Mouse (Mus musculus) midbrain, embryonic 11.5 days (tissue): Measurements from ENCODE around the gene Ucp2. TPM values are rescaled to one million over a fixed set of nuclear protein-coding genes. Genes with fewer than 3 reads are reported as not detected.

ENCODE experiments used
- ATAC-seq: fragments of 200-750 bp; cut with Nextera tagmentation; 2 replicates; pipeline ENCODE4 v1.8.0; 2017; ENCODE audit warnings: moderate TSS enrichment, moderate library complexity; ENCODE audit not compliant: low FRiP score
- DNase-seq: peaks from one replicate; pipeline ENCODE4 v3.0.0; 2015; ENCODE audit warnings: low spot score; ENCODE audit errors: missing footprints
- H3K27ac ChIP-seq: fragments of 300-500 bp; sonication (generic); 2 replicates; pipeline ENCODE4 v1.5.1; 2014; ENCODE audit warnings: low read depth, low read length
- H3K27me3 ChIP-seq: fragments of 300-500 bp; sonication (generic); 2 replicates; pipeline ENCODE4 v1.6.1; 2014; ENCODE audit warnings: mild to moderate bottlenecking, low read length, moderate library complexity, mixed read lengths; ENCODE audit not compliant: control insufficient read depth, insufficient read depth
- H3K36me3 ChIP-seq: fragments of 300-500 bp; sonication (generic); 2 replicates; pipeline ENCODE4 v1.6.1; 2014; ENCODE audit warnings: mild to moderate bottlenecking, low read length, moderate library complexity, mixed read lengths; ENCODE audit not compliant: control insufficient read depth, insufficient read depth
- H3K4me1 ChIP-seq: fragments of 300-500 bp; sonication (generic); 2 replicates; pipeline ENCODE4 v1.6.1; 2014; ENCODE audit warnings: low read length; ENCODE audit not compliant: control insufficient read depth, insufficient read depth
- H3K4me2 ChIP-seq: fragments of 300-500 bp; sonication (generic); 2 replicates; pipeline ENCODE4 v1.6.1; 2014; ENCODE audit warnings: mild to moderate bottlenecking, moderate library complexity
- H3K4me3 ChIP-seq: fragments of 300-500 bp; sonication (generic); 2 replicates; pipeline ENCODE4 v1.5.1; 2014; ENCODE audit warnings: low read depth, low read length
- H3K9ac ChIP-seq: fragments of 300-500 bp; sonication (generic); 2 replicates; pipeline ENCODE4 v1.6.1; 2014; ENCODE audit warnings: low read length
- H3K9me3 ChIP-seq: fragments of 300-500 bp; sonication (generic); 2 replicates; pipeline ENCODE4 v1.6.1; 2016; ENCODE audit warnings: low read length; ENCODE audit not compliant: control insufficient read depth
- WGBS: fragments of 180-500 bp; shearing (Covaris S2); extraction: QIAGEN DNeasy Blood & Tissue Kit; methylation state at CpG from one replicate; pipeline ENCODE4 v1.1.7; 2014; 5-methylcytosine and 5-hydroxymethylcytosine counted together
- polyA plus RNA-seq: library from polyadenylated mRNA; unstranded; fragments of >200 nt; fragmentation: Nextera tagmentation; extraction: Ambion mirVana; gene quantifications from 2 replicates; pipeline ENCODE4 v1.2.1, GENCODE M21; 2014

The Ucp2 gene
- polyA plus RNA-seq, 1 experiment from 2014 or later = 80.4 TPM

- H3K9ac ChIP-seq = no peak overlapping the region
- 49% methylated on average over 10 of the region's 10 CpGs for WGBS
- no peak for ATAC-seq
Measured at GRCm38 (mm10) chr7:100488474-100489048, 4.6 kb upstream of the Ucp2 start.

GRCm38 (mm10) chr7:100492391-100493116 is 583 bp upstream of the Ucp2 start:
- ATAC-seq = peak; percentile 56

More at GRCm38 (mm10) chr7:100488474-100489048, 4.6 kb upstream of the Ucp2 start:
- H3K9me3 ChIP-seq = no peaks in the 10 kb centered on the region
- H3K27ac ChIP-seq = no peak overlapping the region
- no peak overlapping the region for H3K4me3 ChIP-seq
- H3K4me1 ChIP-seq = peaks cover 7% of the 10 kb centered on the region; the same call in 1 of the 2 replicates
- H3K36me3 ChIP-seq = no peaks in the 10 kb centered on the region
- no peaks in the 10 kb centered on the region for H3K27me3 ChIP-seq
- DNase-seq = no peak
- no peak overlapping the region for H3K4me2 ChIP-seq

GRCm38 (mm10) chr7:100493484-100494414 is 612 bp downstream of the Ucp2 start:
- Histone ChIP-seq H3K4me3 (peak overlapping the region; percentile 37), H3K36me3 (no peaks in the 10 kb centered on the region), H3K9me3 (no peaks in the 10 kb centered on the region), H3K4me1 (peaks cover 12% of the 10 kb centered on the region; the same call in 1 of the 2 replicates), H3K27ac (no peak overlapping the region; the same call in 1 of the 2 replicates), H3K4me2 (peak overlapping the region; percentile 71), H3K27me3 (no peaks in the 10 kb centered on the region), H3K9ac (no peak overlapping the region; the same call in 1 of the 2 replicates)
- WGBS = 45% methylated on average over 19 of the region's 19 CpGs
- peak; percentile 12; the same call in 1 of the 2 replicates for ATAC-seq
- DNase-seq = peak; percentile 87

More at GRCm38 (mm10) chr7:100492391-100493116, 583 bp upstream of the Ucp2 start:
- H3K9me3 ChIP-seq = no peaks in the 10 kb centered on the region
- 1% methylated on average over 35 of the region's 36 CpGs for WGBS
- no peak overlapping the region for H3K27ac ChIP-seq
- no peak for DNase-seq
- H3K4me2 ChIP-seq = peak overlapping the region; percentile 71
- H3K9ac ChIP-seq = peak overlapping the region; percentile 61
- H3K4me3 ChIP-seq = peak overlapping the region; percentile 37
- peaks cover 12% of the 10 kb centered on the region; the same call in 1 of the 2 replicates for H3K4me1 ChIP-seq
- no peaks in the 10 kb centered on the region for H3K36me3 ChIP-seq
- H3K27me3 ChIP-seq = no peaks in the 10 kb centered on the region

- H3K9ac ChIP-seq = no peak overlapping the region
- H3K27me3 ChIP-seq = no peaks in the 10 kb centered on the region
- WGBS = 91% methylated on average over 7 of the region's 7 CpGs
- H3K4me3 ChIP-seq = 0 out of 2 replicates have a peak overlapping the region, but pooled peaks have one; percentile 37
- H3K27ac ChIP-seq = no peak overlapping the region
- ATAC-seq (no peak), DNase-seq (peak; percentile 81)
- H3K36me3 ChIP-seq = no peaks in the 10 kb centered on the region
- H3K9me3 ChIP-seq = no peaks in the 10 kb centered on the region
- H3K4me2 ChIP-seq = peak overlapping the region; percentile 71
- peaks cover 12% of the 10 kb centered on the region; the same call in 1 of the 2 replicates for H3K4me1 ChIP-seq
Measured at GRCm38 (mm10) chr7:100494415-100494831, 1.3 kb downstream of the Ucp2 start.

- Histone ChIP-seq H3K9me3 (no peaks in the 10 kb centered on the region), H3K27ac (peak overlapping the region; percentile 25; the same call in 1 of the 2 replicates), H3K36me3 (no peaks in the 10 kb centered on the region), H3K27me3 (no peaks in the 10 kb centered on the region), H3K4me3 (no peak overlapping the region), H3K4me2 (peak overlapping the region; percentile 17; the same call in 1 of the 2 replicates), H3K4me1 (peaks cover 12% of the 10 kb centered on the region; the same call in 1 of the 2 replicates), H3K9ac (no peak overlapping the region)
- ATAC-seq (peak; percentile 8; the same call in 1 of the 2 replicates), DNase-seq (peak; percentile 82)
- WGBS = 43% methylated on average over 8 of the region's 8 CpGs
Measured at GRCm38 (mm10) chr7:100495042-100495441, 1.9 kb downstream of the Ucp2 start.

GRCm38 (mm10) chr7:100495581-100496251 is 2.6 kb downstream of the Ucp2 start:
- no peaks in the 10 kb centered on the region for H3K9me3 ChIP-seq
- DNase-seq = peak; percentile 89
- no peaks in the 10 kb centered on the region for H3K36me3 ChIP-seq
- 27% methylated on average over 11 of the region's 11 CpGs for WGBS
- peak overlapping the region; percentile 17; the same call in 1 of the 2 replicates for H3K4me2 ChIP-seq
- peak; percentile 53; the same call in 1 of the 2 replicates for ATAC-seq
- H3K27me3 ChIP-seq = no peaks in the 10 kb centered on the region
- H3K9ac ChIP-seq = no peak overlapping the region
- peaks cover 12% of the 10 kb centered on the region; the same call in 1 of the 2 replicates for H3K4me1 ChIP-seq
- H3K4me3 ChIP-seq = no peak overlapping the region
- H3K27ac ChIP-seq = peak overlapping the region; percentile 25; the same call in 1 of the 2 replicates

GRCm38 (mm10) chr7:100496371-100496770 is 3.2 kb downstream of the Ucp2 start:
- H3K4me1 ChIP-seq = peaks cover 12% of the 10 kb centered on the region; the same call in 1 of the 2 replicates
- DNase-seq (no peak), ATAC-seq (no peak)
- no peak overlapping the region for H3K27ac ChIP-seq
- H3K36me3 ChIP-seq = no peaks in the 10 kb centered on the region
- H3K4me3 ChIP-seq = no peak overlapping the region
- no peak overlapping the region for H3K4me2 ChIP-seq
- 75% methylated on average over 6 of the region's 6 CpGs for WGBS
- no peaks in the 10 kb centered on the region for H3K9me3 ChIP-seq
- H3K27me3 ChIP-seq = no peaks in the 10 kb centered on the region
- H3K9ac ChIP-seq = no peak overlapping the region

GRCm38 (mm10) chr7:100496791-100497190 is 3.7 kb downstream of the Ucp2 start:
- no peak overlapping the region for H3K4me3 ChIP-seq
- peaks cover 12% of the 10 kb centered on the region; the same call in 1 of the 2 replicates for H3K4me1 ChIP-seq
- H3K9me3 ChIP-seq = no peaks in the 10 kb centered on the region
- H3K27me3 ChIP-seq = no peaks in the 10 kb centered on the region
- DNase-seq (no peak), ATAC-seq (no peak)
- H3K27ac ChIP-seq = no peak overlapping the region
- WGBS = 93% methylated on average over 9 of the region's 9 CpGs
- no peak overlapping the region for H3K9ac ChIP-seq
- H3K4me2 ChIP-seq = no peak overlapping the region
- H3K36me3 ChIP-seq = no peaks in the 10 kb centered on the region
